Mouse (Mus musculus) skeletal muscle tissue, adult 2 months (tissue): ENCODE data around the gene Slc25a35.
"Not testable (repeated sequence)": the region's sequence is repeated elsewhere in the genome, so short reads cannot be mapped to it uniquely, and the experiment has no call there.

Experiments
- DNase-seq: peaks from one replicate; pipeline ENCODE4 v3.0.0-alpha.2; 2012; ENCODE audit warnings: low read depth, low spot score

Slc25a35 gene

DNA sequence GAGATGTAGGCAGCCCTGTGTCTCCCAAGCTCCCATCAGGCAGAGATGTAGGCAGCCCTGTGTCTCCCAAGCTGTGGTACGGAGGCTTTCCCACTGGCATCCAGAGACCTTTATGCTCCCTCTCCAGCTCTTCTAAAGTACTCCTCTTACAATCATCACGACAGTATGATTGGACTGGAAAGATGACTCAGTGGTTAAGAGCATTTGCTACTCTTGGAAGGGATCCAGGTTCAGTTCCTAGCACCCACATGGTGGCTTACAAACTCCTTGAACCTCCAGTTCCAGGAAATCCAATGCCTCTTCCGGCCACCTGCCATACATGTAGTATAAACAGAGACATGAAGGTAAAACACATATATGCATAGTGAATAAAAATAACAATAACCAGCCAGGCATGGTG, 6.3 kb upstream of the Slc25a35 start:
- DNase-seq: no peak

- DNase-seq: not testable (repeated sequence)
Measured at GRCm38 (mm10) chr11:68962159-68962558, 5.8 kb upstream of the Slc25a35 start.

DNA sequence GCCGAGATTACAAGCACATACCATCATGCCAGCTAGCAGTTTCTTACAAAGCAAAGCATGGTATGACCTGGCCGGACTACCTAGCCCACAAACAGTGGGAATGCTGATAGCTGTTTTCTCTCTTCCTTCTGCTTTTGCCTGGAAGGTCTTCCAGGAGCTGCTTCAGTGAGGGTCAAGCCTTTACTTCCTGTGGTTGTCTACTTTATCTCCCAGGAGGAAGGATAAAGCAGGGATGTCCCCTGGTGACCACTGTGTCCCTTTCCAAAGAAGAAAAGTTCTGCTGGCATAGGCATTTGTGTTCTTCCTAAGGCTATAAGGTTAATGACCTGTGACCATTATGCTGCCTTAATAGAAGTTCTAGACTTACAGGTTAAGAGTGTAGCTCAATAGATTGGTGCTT, 4.5 kb upstream of the Slc25a35 start:
- DNase-seq: no peak

GRCm38 (mm10) chr11:68965050-68965449, 2.9 kb upstream of the Slc25a35 start:
- DNase-seq: no peak

- peak; percentile 47 for DNase-seq
Measured at GRCm38 (mm10) chr11:68965845-68966244, 2.1 kb upstream of the Slc25a35 start.

DNA sequence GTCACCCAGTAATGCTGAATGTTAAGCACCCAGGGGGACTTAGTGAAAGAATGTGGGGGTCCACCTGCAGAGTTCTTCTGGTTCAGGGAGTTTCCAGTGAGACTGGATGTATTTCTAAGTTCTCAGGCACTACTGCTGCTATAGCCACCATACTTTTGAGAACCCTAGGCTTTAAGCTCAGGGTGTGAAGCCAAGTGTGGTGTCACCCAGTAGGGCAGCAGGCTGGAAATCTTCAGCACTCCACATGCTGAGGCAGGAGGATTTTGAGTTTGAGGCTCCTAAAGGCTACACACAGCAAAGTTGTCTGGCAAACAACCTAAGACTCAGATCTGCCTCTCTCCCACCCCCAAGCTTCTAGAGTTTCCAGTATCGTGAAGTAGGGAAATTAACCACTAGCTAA, 1.4 kb upstream of the Slc25a35 start:
- no peak for DNase-seq

- DNase-seq: no peak
Measured at GRCm38 (mm10) chr11:68968752-68969151, 821 bp downstream of the Slc25a35 start.

- peak; percentile 35 for DNase-seq
Measured at GRCm38 (mm10) chr11:68970232-68970631, 2.3 kb downstream of the Slc25a35 start.

DNA sequence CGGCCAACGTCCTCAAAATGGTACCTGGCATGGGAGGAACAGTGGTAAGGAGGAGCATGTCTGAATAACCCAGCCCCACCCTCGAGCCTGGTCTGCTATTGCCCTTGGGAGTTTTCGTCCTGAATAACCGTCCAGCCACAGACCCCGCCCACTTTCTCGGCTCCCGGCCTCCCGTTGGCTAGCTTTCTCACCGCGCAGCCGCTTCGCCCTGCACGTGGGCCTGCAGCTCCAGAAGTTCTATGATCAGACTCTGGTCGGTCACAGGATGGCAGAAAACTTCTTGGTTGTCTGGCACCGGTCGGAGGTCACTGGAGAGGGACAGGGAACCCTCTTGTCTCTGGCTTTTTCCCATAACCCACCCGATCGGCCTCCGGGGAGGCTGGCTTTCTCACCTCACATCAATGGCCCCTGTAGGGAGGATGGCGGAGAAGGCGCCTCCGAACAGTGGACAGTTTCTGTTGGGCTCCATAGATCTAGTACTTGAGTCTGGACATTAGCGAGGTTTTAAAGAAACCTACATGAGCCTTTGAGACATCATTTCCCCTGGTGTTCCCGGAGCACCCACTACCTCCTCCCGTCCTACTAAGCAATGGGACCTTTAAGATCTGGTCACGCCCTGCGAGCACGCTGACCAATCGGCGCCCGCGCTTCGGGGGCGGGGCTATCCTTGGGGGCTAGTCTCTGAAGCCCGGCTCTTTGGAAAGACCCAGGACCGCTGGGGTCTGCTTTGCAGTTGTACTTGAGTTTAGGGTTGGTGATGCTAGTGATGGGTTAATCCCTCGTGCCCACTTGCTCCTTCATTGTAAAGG, 5.5 kb downstream of the Slc25a35 start:
- peak; percentile 73 for DNase-seq

- no peak for DNase-seq
Measured at GRCm38 (mm10) chr11:68974059-68974450, 6.1 kb downstream of the Slc25a35 start.

DNA sequence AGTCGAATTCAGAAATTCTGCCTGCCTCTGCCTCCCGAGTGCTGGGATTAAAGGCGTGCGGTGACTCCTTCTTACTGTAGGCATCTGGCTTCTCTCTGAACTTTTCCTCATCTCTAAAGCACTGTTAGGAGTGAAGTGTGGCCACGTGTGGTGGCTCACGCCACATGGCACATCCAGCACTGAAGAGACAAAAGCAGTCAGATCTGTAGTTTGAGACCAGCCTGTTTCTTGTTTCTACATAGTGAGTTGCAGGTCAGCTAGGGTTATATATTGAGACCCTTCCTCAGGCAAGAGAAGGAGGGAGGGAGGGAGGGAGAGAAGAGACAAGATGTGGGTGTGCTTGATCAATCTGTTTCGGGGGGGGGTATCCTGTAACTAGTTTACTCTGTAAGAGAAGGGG, 7.2 kb downstream of the Slc25a35 start, which contains the start of gene Rangrf:
Gene Rangrf (minus strand): TSS at position 101 of the 400 bp plus-strand sequence.
- no peak for DNase-seq

- DNase-seq: no peak
Measured at GRCm38 (mm10) chr11:68975601-68976000, 7.7 kb downstream of the Slc25a35 start.

DNA sequence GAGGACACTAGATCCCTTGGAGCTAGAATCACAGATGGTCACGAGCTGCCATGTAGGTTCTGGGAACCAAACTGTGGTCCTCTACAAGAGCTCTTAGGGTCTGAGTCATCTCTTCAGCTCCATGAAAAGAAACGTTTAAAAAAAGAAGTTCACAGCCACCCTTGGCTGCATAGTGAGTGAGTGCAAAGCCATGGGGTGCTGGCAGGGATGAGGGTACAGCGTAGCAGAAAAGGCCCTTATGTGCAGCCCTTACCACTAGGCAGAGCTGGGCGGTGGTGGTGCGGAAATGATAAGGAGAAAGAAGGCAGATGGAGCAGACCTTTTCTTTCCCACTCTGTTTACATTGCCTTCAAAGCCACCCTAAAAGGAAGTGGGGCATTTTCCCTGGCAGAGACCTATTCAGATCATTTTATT, 11.4 kb downstream of the Slc25a35 start:
- no peak for DNase-seq

- DNase-seq: no peak
Measured at GRCm38 (mm10) chr11:68980919-68981318, 13.0 kb downstream of the Slc25a35 start.

GRCm38 (mm10) chr11:68982639-68983369, 14.9 kb downstream of the Slc25a35 start:
- DNase-seq: peak; percentile 41

DNA sequence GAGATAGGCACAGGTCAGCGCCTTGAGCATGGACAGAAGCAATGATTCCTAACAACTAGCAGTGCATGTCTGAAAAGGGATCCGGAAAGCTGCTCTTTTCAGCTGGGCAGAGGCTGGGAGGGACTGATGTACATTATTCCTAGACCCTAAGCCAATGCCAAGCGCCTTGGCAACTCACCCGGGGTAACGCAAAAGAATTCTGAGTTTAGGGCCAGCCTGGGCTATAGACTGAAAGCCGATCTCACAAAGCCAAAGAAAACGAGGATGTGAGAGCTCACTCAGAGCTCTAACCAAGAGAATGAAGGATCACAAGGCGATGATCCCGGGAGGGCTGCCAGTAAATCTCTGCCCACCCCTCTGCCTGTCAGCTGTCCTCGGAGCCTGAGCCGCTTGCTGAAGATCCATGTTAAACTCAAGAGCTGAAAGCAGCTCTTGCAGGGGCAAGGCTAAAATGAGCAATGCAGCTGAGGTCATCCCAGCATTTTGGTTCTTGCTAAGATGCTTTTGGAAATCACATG, 19.5 kb downstream of the Slc25a35 start:
- DNase-seq: no peak

- peak; percentile 68 for DNase-seq
Measured at GRCm38 (mm10) chr11:68988341-68988740, 20.4 kb downstream of the Slc25a35 start.

GRCm38 (mm10) chr11:68993122-68993521, 25.2 kb downstream of the Slc25a35 start:
- DNase-seq: no peak

DNA sequence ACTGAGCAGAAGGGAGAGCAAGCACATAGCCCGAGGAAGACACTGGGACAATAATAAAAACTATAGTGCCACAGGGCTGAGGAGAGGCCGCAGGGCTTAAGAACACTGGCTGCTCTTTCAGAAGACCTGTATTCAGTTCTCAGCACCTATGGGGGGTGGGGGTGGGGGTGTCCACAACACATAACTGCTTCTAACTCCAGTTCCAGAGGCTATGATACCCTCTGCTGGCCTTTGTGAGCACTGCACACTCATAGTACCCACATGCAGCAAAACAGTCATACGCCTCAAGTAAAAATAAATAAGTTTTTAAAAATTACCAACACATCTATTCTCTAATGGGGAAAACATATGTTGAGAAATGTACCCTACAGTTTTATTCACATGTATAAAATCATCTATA, 26.4 kb downstream of the Slc25a35 start:
- no peak for DNase-seq

GRCm38 (mm10) chr11:68997080-68997479, 29.1 kb downstream of the Slc25a35 start:
- no peak for DNase-seq

GRCm38 (mm10) chr11:69002782-69003181, 34.9 kb downstream of the Slc25a35 start:
- DNase-seq: not testable (repeated sequence)

DNA sequence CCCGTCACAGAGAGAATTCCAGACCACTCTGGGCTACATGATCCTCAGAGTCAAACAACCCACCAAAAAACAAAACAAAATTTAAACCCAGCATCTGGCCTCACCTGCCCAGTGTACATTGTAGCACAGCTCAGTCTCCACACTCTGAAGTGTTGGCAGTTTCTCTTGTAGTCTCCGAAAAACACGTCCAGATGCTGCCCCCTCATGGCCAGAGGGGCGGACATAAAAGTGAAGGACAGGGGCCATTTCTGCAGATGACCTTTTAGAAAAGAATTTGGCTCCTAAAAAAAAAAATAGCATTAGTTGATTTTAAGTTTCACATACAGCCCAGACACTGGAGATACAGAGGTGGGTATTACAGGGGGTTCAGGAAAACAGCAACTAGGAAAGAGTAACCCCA, 35.7 kb downstream of the Slc25a35 start:
- no peak for DNase-seq

- DNase-seq: no peak
Measured at GRCm38 (mm10) chr11:69005193-69005592, 37.3 kb downstream of the Slc25a35 start.
